Comparison of ENCODE assay signal across 8 mouse cellular contexts in the genomic region with DNA sequence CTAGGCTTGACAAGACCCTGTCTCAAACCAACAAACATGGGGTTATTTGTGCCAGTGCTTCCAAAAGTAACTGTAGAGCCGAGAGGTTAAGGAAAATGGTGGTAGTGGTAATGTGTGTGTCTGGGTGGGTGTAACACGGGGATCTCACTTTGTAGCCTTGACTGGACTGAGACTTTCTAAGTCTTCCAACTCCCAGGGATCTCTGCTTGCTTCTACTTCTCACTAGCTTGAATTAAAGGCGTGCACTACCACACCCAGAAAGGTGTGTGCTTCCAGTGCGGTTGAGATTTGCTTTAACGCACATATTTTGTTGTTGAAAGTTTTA. TPM values are rescaled to one million over a fixed set of nuclear protein-coding genes. Genes with fewer than 3 reads are reported as not detected.
A peak's percentile ranks its signal among the peaks of the same experiment; 100 is the strongest.
DNase-seq lines count a peak whose midpoint lies in the region; ATAC-seq and TF ChIP-seq lines count a peak whose summit lies in the region.

No protein-coding gene starts in this region.

- peak overlapping the region; percentile 82 for H3K9ac ChIP-seq in forebrain, embryonic 14.5 days (ENCODE audit: low read length)
- peak overlapping the region; percentile 80 for H3K9ac ChIP-seq in liver, embryonic 15.5 days

- H3ac ChIP-seq in C2C12 (ENCODE audit: control insufficient read depth, insufficient read length, low read depth) = peak overlapping the region; percentile 31

- no peak for TF ChIP-seq CTCF in cerebellum, adult 2 months (IDR thresholded peaks at IDR 0.05; ENCODE audit: borderline replicate concordance, insufficient read depth, low read depth, low read length)
- no peak for TF ChIP-seq CTCF in C2C12 (IDR thresholded peaks at IDR 0.05; ENCODE audit: control insufficient read depth, insufficient read depth, insufficient read length)

- H3K79me3 ChIP-seq in C2C12 (ENCODE audit: low read depth) = peaks cover 24% of the 10 kb centered on the region

- peak; percentile 27 for ATAC-seq in forebrain, embryonic 14.5 days
- ATAC-seq in liver, embryonic 15.5 days (ENCODE audit: insufficient read depth) = peak; percentile 44

- peaks cover 31% of the 10 kb centered on the region for H3K79me2 ChIP-seq in C2C12 (ENCODE audit: control insufficient read depth, insufficient read depth)

- no peaks in the 10 kb centered on the region for H3K4me1 ChIP-seq in cerebellum, adult 2 months (ENCODE audit: control insufficient read depth, insufficient read depth, low read length)
- 0 out of 2 replicates have a peak, but pooled peaks cover 3% of the 10 kb centered on the region for H3K4me1 ChIP-seq in forebrain, embryonic 14.5 days (ENCODE audit: control insufficient read depth, insufficient read depth, low read length)
- H3K4me1 ChIP-seq in liver, embryonic 15.5 days (replicated peaks) = peaks cover 36% of the 10 kb centered on the region

- H3K4me2 ChIP-seq in forebrain, embryonic 14.5 days (ENCODE audit: low read length) = peak overlapping the region; percentile 51
- H3K4me2 ChIP-seq in liver, embryonic 15.5 days = peak overlapping the region; percentile 100

- DNase-seq in cerebellum, adult 2 months = no peak
- DNase-seq in cerebellum, postnatal 4 days (ENCODE audit: low spot score in 2 of 2) = no peak
- no peak for DNase-seq in forebrain, embryonic 14.5 days (ENCODE audit: low spot score)
- DNase-seq in MN1 (ENCODE audit: low spot score) = no peak
- no peak for DNase-seq in T-cell, adult 2 months (ENCODE audit: low spot score)
- DNase-seq in layer of hippocampus, postnatal 10 days (ENCODE audit: low spot score in 2 of 2) = no peak

- no peak for TF ChIP-seq POLR2A in cerebellum, adult 2 months (IDR thresholded peaks at IDR 0.05; ENCODE audit: borderline replicate concordance, insufficient read depth, low read length)

- H3K4me3 ChIP-seq in cerebellum, adult 2 months (replicated peaks; ENCODE audit: insufficient read depth, low read depth, low read length) = peak overlapping the region; percentile 65
- H3K4me3 ChIP-seq in C2C12 (ENCODE audit: insufficient read depth, poor library complexity, severe bottlenecking) = peak overlapping the region; percentile 64
- H3K4me3 ChIP-seq in forebrain, embryonic 14.5 days (ENCODE audit: low read depth, low read length) = peak overlapping the region; percentile 90
- peak overlapping the region; percentile 78 for H3K4me3 ChIP-seq in liver, embryonic 15.5 days (replicated peaks)

- 7% methylated on average over 5 of the region's 5 CpGs for WGBS in cerebellum, adult 2 months
- 9% methylated on average over 5 of the region's 5 CpGs for WGBS in forebrain, embryonic 14.5 days
- 6% methylated on average over 5 of the region's 5 CpGs for WGBS in liver, embryonic 15.5 days (ENCODE audit: insufficient replicate concordance)

- no peaks in the 10 kb centered on the region for H3K9me3 ChIP-seq in forebrain, embryonic 14.5 days (replicated peaks; ENCODE audit: control insufficient read depth, low read length)
- H3K9me3 ChIP-seq in liver, embryonic 15.5 days (replicated peaks) = no peaks in the 10 kb centered on the region

- H3K27ac ChIP-seq in cerebellum, adult 2 months (ENCODE audit: insufficient read depth, low read length) = no peak overlapping the region
- no peak overlapping the region for H3K27ac ChIP-seq in forebrain, embryonic 14.5 days (ENCODE audit: low read depth, low read length)
- peak overlapping the region; percentile 94 for H3K27ac ChIP-seq in liver, embryonic 15.5 days (replicated peaks)

- peaks cover 3% of the 10 kb centered on the region for H3K36me3 ChIP-seq in C2C12 (ENCODE audit: control insufficient read depth, insufficient read depth)
- no peaks in the 10 kb centered on the region for H3K36me3 ChIP-seq in forebrain, embryonic 14.5 days (ENCODE audit: control insufficient read depth, insufficient read depth, low read length)
- H3K36me3 ChIP-seq in liver, embryonic 15.5 days (replicated peaks) = no peaks in the 10 kb centered on the region

- no peaks in the 10 kb centered on the region for H3K27me3 ChIP-seq in cerebellum, adult 2 months (ENCODE audit: control insufficient read depth, insufficient read depth, low read length)
- no peaks in the 10 kb centered on the region for H3K27me3 ChIP-seq in C2C12 (ENCODE audit: control insufficient read depth, insufficient read depth, insufficient read length)
- H3K27me3 ChIP-seq in forebrain, embryonic 14.5 days (replicated peaks; ENCODE audit: control insufficient read depth, insufficient read depth, low read length) = no peaks in the 10 kb centered on the region
- peaks cover 6% of the 10 kb centered on the region; the same call in 1 of the 2 replicates for H3K27me3 ChIP-seq in liver, embryonic 15.5 days

TF ChIP-seq in C2C12, 6 proteins besides CTCF, POLR2A, EP300 and RAD21:
- no peak for TF ChIP-seq MYOG (IDR thresholded peaks at IDR 0.05; ENCODE audit: control insufficient read depth, extremely low read depth, insufficient read length)
- TF ChIP-seq USF1 (IDR thresholded peaks at IDR 0.05; ENCODE audit: low read depth) = no peak
- TF ChIP-seq FOSL1 (IDR thresholded peaks at IDR 0.05; ENCODE audit: insufficient read depth, low read length, poor library complexity, severe bottlenecking) = no peak
- TF ChIP-seq CEBPB (IDR thresholded peaks at IDR 0.05; ENCODE audit: low read depth) = no peak
- no peak for TF ChIP-seq MAX (IDR thresholded peaks at IDR 0.05)
- no peak for TF ChIP-seq MYOD1 (IDR thresholded peaks at IDR 0.05; ENCODE audit: control insufficient read depth, insufficient read length, low read depth)

RNA-seq across cellular contexts. Expression of gene Zfp1, which starts 0.3 kb away (rescaled TPM):
- polyA plus RNA-seq in cerebellum, adult 2 months (2012; rRNA removed) = 23.7 and 26.0 TPM in 2 replicates
- 4.7 TPM for polyA plus RNA-seq in C2C12 (2012; fragmentation: generic; extraction: Trizol)
- polyA plus RNA-seq in forebrain, embryonic 14.5 days (2014; fragmentation: Nextera tagmentation; extraction: Ambion mirVana) = 26.1 and 32.9 TPM in 2 replicates
- polyA plus RNA-seq in liver, embryonic 15.5 days (2015; fragmentation: Nextera tagmentation; extraction: Ambion mirVana) = 4.0 and 4.9 TPM in 2 replicates
- 10 to 100 TPM; 21.4 to 21.9 TPM for total RNA-seq in layer of hippocampus, postnatal 10 days (2021)

RNA-seq across cellular contexts. Expression of gene Ldhd, which starts 12.7 kb away (rescaled TPM):
- 22.9 and 24.4 TPM in 2 replicates for polyA plus RNA-seq in cerebellum, adult 2 months (2012; rRNA removed)
- 0.06 TPM for polyA plus RNA-seq in C2C12 (2012; fragmentation: generic; extraction: Trizol)
- 0.20 and 0.22 TPM in 2 replicates for polyA plus RNA-seq in forebrain, embryonic 14.5 days (2014; fragmentation: Nextera tagmentation; extraction: Ambion mirVana)
- 0.22 and 0.31 TPM in 2 replicates for polyA plus RNA-seq in liver, embryonic 15.5 days (2015; fragmentation: Nextera tagmentation; extraction: Ambion mirVana)
- total RNA-seq in layer of hippocampus, postnatal 10 days (2021) = 1 to 10 TPM; 2.3 to 2.6 TPM

RNA-seq across cellular contexts. Expression of gene Ctrb1, which starts 47.9 kb away (rescaled TPM):
- polyA plus RNA-seq in cerebellum, adult 2 months (2012; rRNA removed) = 0.29 and 0.33 TPM in 2 replicates
- polyA plus RNA-seq in C2C12 (2012; fragmentation: generic; extraction: Trizol) = 1.5 TPM
- polyA plus RNA-seq in forebrain, embryonic 14.5 days (2014; fragmentation: Nextera tagmentation; extraction: Ambion mirVana) = not detected in 2 replicates
- polyA plus RNA-seq in liver, embryonic 15.5 days (2015; fragmentation: Nextera tagmentation; extraction: Ambion mirVana) = 3.0 and 32.8 TPM in 2 replicates
- not detected for total RNA-seq in layer of hippocampus, postnatal 10 days (2021)

Comparison
In these comparisons a context has a peak if more than half of its experiments do, and no peak if none do; other contexts are left out.
1. RNA of gene Ldhd, which starts 12.7 kb away (polyA plus RNA-seq): 22.9 to 24.4 TPM in cerebellum, adult 2 months; 0.22 to 0.31 TPM in liver, embryonic 15.5 days, 0.20 to 0.22 TPM in forebrain, embryonic 14.5 days and 0.06 TPM in C2C12 (single experiment); every median in the first group is over 10 times any median in the second.
2. Peak in every context shown above with its lines, with median percentiles within 50 percentile points of each other: H3K4me3 ChIP-seq.